Mouse (Mus musculus) adrenal gland, postnatal 10 days (tissue): ENCODE measurements at regions not wholly inside any gene's neighbourhood (a gene's known extent, or its start where the extent isn't known, plus 50 kb on each side); places are given as distances from the start of the nearest gene placed in this dataset.

Experiments used
- DNase-seq: peaks from one replicate; pipeline ENCODE4 v3.0.0; 2021; ENCODE audit warnings: mixed read lengths

DNA sequence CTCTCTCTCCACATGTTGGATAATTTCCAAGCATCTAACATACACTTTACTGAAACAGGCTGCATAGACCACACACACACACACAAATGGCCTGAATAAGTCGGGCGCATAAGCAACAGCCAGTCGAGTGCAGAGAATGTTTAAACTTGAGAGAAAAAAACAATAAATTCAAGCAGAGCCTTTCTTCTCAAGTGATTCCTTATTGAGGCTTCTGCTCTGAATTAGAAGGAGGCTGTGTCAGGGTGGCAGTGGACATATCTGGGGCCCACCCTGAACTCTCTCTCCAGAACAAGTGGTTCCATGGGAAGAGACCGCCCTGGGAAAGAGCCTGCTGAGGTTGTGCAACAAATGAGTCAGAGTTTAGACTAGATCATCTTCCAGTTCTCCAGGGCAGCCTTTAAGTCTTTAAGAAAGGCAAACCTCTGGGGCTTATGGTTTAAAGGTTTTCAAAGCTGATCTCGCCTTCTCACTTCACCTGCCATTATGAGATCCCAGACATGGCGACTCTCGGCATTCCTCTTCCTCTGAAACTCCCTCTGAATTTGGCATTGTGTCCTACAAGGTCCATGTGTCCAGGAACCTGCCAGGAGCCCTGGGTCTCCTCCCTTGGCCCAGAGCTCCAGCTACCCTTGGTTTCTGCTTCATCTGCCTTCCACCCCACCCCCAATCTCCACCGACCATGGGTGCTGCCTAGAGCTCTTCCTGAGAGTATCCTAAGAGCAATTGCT, 445.3 kb downstream of the Wdr11 start:
- no peak for DNase-seq

DNA sequence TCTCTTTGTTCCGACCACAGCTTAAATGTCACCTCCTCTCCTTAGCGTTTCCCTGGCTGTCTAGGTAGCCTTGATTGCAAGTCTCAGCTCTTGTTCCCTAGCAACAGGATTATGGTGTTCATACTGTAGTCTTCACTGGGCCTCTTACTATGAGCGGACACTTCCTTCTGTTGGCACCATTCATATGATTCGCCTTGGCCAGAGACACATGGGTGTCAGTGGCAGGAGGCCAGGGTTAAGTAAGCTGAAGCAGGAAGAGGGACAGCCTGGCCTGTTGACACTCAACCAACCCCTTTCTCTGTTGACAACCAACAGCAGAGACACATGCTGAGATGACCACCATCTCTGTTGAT, 445.9 kb downstream of the Wdr11 start:
- DNase-seq, result no peak

DNA sequence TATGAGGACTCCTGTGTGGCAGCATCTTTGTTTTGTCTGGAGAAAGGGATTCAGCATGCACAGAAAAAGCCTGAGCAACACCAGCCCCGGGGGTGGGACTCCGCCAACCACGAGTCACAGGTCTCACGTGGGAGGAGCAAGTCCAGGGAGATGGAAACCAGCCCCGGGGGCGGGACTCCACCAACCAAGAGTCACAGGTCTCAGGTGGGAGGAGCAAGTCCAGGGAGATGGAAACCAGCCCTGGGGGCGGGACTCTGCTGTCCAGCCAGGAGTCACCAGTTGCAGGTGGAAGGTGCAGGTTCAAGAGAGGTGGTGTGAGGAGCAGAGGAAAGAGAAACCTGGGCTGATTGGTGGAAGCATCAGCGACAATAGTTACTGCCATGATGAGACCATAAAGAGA, 448.9 kb downstream of the Wdr11 start:
- DNase-seq, result no peak

DNA sequence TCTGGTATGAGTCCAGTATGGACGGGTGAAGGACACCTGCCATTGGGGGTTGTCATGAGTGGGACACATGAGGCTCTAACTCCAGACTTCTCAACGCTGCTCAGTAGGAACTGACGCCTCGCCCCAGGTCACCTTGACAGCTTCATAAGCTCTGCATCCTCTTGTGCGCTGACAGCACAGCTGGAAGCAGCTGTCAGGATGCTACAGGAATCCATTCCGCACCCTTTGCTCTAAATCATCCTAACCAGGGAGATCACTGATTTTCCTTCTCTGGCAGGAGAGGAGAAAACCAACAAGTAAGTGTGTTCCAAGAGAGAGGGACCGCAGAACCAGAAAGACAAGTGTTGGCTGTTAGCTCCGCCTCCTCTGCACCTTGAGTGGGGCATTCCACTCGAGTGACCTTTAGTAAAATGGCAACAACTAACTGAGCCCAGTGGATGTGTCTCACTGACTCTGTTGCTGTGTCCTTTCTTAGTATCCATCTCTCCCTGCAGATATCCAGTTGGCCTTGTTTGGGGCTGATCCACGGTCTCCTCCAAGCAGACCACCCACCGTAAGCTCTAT, 449.8 kb downstream of the Wdr11 start:
- DNase-seq, result no peak

DNA sequence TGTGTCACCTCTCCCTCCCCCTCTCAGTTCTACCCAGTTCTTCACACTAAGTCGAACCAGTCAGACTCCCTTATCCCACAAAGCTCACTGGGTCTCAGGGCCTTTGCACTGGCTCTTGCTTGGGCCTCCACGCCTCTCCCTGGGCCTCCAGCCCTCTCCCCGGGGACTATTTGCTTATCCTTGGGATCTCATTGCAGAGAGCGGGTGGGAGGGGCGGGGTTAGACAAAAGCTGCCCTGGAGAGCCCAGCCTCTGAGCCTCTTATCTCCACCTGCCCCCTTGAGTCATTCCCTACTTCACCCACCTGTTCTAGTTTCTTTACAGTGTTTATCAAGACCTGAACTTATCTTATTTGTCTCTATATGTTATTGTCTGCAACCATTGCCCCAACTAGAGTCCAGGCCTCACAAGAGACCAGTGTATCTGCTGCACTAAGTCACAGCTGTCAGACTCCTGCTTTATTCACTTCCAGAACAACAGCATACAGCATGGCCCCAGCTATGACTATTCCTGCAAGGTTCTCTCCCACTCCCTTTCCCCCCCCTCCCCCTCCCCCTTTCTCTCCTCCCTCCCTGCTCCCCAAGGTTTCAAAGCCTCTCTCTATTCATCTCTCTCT, 450.7 kb downstream of the Wdr11 start:
- DNase-seq, result no peak

DNA sequence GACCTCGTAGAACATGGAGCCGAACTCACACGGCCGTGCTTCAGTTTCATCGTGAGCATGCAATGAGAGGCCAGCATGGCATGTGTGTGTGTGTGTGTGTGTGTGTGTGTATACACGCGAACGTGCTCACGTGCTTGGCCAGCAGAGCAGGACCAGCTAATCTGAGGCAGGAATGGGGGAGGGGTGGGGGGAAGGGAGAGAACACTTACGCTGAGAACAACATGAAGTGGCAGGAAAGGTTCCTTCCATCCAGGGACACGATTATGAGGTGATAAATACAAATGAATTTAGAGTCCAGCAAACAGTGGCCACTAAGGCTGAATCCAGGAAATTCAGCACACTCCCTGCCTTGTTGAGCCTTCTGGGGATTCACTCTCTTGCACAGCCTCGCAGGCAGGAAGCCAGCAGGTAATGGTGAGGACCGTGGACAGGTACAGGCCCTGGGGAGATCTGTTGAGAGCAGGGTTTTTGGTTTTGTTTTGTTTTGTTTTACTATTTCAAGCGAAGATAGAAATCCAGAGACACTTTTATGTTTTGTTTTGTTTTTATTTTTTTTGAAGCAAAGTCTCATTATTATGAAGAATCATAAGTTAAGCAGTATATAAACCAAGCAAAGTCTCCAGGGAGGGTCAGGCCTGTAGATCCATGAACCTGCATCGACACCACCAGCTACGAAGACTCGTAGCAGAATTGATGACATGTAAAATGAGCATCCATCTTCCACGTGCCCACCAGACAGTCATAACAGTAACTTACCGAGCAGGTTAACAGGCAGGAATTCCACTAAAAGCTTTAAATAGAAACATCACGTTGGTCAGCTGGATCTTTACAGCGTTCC, 452.0 kb downstream of the Wdr11 start:
- DNase-seq, result no peak

DNA sequence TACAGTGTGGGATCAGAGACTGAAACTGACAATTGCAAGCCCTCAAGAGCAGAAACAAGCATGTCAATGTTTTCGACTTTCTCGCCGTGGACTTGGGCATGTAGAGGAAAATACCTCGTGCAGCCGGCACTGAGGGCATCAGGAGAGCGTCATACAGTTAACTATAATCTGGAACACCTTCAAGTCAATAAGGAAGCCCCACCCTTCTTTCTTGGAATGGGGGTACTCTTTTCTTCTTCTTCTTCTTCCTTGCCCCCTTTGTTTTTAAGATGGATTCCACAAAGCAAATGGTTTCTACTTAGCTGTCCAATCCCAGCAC, 452.5 kb downstream of the Wdr11 start:
- no peak for DNase-seq

DNA sequence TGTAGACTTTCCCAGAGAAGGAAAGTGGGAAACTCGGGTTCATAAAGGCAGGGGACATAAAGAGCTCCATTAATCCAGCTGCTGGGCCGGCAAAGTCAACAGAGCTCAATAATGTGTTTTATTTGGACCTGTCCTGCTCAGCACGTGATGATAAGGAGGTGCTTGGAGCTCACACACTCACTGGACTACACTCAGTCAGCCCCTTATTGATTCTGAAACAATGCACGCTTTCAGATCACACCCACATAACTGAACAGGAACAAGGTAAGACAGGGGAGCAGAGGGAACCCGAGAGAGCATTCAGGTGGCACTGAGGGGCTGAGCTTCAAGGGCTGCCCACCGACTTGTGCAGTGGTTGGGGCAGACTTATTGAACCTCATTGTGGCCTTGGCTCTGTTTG, 452.9 kb downstream of the Wdr11 start:
- DNase-seq, result no peak

DNA sequence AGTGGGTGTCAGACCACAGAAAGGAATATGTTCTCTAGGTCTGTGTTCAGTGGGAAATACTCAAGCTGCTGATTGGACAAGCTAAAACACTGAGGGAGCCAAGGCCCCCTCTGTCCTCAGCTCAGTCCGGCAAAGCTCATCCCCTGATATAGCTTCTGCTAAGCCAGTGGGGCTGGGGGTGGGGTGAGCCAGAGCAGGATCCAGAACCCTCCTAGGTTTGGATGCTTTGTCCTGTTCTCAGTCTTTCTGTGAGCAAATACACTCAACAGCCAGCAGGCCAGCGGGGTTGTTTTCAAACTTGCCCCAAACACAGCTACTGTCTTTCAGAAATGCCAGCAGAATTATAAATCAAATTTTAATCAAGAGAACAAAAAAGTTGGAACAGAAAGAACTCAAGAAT, 454.4 kb downstream of the Wdr11 start:
- DNase-seq, result peak; percentile 38

DNA sequence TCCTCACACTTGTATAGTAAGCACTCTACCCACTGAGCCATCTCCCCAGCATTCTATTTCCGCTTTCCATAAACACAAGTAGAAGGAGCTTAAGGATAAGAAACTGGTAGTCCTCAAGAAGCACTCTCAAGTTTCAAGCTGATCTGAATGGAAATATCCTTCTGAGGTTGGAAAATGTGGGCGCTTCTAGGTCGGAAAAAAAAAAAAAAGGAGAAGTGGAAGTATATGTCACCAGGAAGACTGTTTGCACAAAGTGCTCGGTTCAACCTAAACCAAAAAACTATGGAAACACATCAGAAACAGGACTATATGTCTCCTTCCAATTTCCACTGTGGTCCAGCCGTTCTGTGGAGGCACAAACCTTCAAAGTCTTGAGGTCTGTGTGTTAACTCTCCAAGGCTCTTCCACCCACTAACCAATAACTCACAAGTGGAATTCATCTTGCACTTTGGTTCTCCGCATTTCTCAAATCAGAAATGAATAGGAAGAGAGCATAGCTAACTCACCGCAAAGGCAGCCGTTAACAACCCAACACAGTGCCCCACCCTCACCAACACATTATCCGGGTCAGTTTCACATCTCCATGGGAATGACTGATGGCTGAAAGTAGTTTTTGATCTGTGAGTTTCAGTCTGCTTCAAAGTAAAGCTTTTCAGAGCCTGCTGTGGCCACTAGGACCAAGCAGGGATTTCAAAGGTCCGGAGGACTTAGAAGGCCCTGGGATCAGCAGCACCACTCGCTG, 455.8 kb downstream of the Wdr11 start:
- no peak for DNase-seq

DNA sequence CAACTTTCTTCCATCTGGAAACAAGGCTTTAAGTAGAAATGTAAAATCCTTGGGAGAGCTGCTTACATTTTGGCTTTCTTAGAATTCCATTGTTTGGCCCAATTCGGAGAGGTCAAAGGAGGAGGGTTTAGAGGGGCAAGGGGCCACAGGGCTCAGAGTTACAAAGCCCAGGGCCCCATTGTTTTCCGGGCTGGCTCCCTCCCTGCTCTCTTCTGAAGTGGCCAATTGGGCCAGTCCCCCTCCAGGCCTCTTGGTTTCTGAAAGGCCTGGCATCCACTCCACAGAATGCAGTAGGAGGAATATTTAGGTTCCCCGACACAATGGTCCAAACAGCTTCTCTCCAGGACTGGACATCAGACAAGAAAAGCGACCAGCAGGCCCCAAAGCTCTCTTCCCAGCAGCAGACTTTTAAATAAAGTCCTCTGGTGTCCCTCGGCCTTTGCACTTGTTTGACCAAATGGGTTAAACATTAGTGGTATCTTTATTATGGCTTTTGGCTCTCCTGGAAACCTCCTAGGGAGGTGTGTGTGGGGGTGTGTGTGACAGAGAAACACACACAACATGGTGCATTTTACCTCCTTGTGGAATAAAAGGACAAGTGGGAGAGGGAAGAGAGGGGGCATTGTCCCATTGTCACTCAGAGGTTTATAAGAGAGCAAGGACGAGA, 456.6 kb downstream of the Wdr11 start:
- no peak for DNase-seq

DNA sequence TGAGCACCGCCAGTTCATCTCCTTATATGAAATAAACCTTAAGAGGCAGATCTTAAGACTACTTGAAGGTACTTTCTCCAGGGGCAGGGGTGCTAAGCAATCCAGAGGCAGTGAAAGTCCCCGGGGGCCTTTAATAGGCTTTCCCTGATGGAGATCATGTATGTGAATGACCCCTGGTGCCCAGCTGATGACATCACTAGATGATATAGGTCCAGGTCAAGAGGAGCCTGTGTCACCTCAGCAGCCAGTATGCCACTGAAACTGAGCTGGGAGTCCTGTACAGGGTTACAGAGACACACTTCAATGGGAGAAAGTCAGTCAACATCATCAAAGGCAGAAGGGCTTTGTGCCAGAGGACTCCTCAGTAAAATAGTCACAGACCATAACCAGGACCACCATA, 457.8 kb downstream of the Wdr11 start:
- no peak for DNase-seq

DNA sequence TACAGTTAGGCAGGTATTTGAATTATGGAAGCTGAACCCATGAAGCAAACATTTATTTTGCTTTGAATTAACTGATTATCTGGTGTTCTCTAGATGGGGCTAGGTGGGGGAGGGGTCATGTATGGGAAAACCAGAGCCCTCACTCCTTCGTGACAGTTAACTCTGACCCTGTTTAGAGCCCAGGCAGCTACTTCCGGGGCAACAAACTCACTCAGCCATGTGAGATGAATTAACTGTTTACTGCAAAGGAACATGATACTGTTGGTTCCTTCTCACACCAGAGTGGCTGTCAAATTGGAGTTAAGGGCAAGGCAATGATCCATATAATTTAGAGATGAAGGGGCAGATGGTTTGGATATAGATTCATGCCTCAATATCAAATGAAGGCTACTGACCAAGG, 458.5 kb downstream of the Wdr11 start:
- no peak for DNase-seq

DNA sequence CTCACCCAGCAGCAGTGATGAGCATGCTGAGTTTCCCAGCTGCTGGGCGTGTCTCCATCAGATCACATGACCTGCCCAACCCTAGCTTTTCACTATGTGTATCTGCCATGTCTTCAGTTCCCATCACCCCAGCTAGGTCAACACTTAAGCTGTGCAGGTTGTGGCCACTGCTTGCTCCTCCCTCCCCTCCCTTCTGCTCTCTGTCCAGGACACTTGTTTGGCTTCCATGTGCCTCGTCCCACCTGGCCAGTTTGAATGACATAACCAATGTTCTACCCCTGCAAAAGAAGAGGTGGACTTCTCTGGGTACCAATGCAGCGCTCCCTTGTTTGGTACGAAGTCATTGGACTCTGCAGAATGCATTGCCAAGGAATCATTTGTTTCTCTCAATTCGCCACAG, 460.7 kb downstream of the Wdr11 start:
- no peak for DNase-seq

DNA sequence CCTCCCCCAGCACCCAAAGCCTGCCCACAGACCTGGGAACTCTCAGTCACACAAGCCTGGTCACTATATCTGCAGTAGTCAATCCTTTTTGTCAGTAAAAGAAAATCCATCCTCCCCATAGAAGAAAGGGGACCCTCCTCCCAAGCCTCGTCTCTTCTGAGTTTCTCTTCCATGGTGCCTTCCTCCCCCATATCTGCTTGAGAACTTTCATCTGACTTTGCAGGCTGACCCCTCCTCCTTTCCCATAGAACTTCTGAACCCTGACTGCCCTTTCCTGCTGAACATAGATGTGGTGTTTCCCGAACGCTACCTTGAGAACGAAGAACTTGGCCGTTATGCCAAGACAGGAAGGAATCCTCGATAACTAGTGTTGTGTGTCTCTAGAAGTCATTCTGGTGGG, 462.5 kb downstream of the Ate1 start:
- no peak for DNase-seq

DNA sequence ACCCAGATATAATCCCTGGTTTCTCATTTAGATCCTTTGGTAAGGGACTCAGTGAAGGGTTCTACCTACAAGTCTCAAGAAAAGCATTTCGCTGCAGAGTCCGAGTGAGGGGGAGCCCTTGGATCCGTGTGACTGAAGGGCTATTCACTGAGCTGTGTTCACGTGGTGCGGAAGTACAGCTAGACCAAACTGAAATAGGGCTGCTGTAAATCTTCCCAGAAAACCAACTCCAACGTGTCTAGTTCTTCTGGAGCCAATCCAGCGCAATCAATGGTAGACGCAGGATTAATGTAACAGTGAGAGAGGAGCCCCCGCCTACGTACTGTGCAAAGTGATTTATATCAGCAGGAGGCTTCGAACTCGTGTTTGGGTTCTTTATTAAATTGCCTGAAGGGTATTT, 461.9 kb downstream of the Ate1 start:
- DNase-seq, result no peak

DNA sequence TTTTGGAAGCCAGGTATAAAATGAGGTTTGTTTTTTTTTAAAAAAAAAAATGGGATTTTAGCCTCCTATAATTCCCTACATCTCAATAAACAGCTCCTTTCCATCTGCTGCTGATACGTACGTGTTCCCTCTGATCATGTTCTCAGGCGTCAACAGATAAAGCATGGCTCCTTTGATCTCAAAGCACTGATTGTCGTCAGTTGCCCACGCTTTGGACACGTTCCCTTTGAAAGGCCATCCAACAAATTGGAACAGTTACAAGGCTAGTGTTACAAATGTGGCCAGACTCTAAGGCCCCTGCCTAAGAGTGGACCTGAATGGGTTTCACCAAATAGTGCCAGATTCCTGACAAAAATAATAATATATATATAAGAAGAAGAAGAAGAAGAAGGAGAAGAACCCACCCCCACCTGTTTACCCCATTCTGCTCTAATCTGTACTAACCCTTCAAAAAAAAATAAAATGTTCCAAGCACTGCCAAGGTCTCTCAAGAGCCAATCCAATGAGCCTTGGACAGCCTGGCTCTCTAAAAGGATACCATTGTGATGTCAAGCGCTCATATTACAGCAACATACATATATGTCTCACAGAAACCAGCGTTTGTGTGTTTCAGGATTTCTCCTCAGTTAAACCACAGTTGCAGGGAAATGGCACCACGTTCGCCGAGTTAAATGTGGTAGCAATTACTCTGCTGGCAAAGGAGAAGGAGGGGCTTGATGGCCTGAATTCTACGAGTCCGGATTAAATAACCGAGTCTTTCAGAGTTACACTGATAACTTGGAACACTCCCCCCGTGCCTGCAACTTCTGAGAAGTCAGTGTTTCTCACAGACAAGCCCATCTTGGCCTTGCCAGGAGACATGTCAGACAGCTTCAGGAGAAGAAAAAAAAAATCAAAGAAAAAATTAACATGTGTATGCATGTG, 460.2 kb downstream of the Ate1 start:
- no peak for DNase-seq

DNA sequence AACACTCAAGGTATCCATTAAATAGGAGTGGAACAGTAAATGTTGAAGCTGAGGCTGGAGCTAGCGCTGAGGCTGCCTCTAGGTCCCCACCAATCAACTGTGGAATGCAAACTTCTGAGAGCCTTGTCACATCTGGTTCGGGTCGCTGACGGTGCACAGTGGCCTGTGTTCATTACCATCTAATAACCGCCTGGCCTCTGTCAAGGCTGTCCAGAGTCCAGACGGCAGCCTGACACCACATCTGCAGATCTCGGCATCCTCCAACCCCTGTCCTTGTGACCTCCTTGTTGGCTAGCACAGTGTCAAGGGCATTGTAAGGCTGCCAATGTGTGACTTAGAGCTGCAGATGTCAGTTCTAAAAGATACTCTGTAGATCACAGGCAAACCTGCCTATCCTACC, 455.7 kb downstream of the Ate1 start:
- peak; percentile 44 for DNase-seq

DNA sequence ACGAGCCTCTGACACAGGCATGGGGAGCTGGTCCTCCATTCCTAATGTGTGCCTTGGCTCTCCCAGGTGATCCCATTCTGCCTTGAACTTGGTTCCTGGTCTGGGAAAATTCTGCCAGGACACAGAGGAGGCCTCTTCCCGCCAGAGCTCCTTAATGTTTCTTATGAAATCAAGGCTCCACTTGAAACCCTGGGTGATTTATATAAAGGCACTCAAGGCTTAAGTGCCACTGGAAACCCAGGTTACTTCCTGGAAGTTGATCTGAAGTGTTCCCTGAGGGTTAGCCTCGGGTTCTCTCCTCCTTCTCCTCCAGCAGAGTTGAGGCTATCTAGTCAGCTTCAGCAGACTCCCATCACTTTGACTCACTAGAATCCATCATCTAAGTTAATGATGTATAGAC, 451.9 kb downstream of the Ate1 start:
- no peak for DNase-seq

DNA sequence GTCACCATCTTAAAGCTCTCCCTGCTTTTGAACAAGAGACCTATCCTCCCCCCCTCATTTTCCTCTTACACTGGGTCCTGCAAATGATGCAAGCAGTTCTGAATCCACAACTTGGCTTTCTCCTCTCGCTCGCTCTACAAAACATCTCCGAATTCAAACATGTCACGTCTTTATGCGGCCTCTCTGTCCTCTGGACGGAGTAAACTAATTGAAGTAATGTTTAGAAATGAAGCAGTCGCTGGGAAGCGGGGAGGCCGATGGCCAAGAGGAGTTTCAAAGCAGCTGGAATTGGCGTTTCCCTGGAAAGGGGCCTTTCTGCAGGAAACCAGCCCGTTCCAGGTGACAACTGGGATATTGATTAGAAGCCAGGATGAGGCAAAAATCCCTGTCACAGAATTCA, 446.8 kb downstream of the Ate1 start:
- no peak for DNase-seq
